Mouse (Mus musculus) limb, embryonic 10.5 days (tissue): Measurements from ENCODE around the gene Mob3a. TPM values are rescaled to one million over a fixed set of nuclear protein-coding genes. Genes with fewer than 3 reads are reported as not detected.
A peak's percentile ranks its signal among the peaks of the same experiment; 100 is the strongest.

ENCODE experiments used
- DNase-seq: peaks from one replicate; pipeline ENCODE4 v3.0.0-alpha.2; 2017; ENCODE audit warnings: low spot score
- H3K27ac ChIP-seq: fragments of 300-500 bp; sonication (generic); 2 replicates; pipeline ENCODE4 v1.5.1; 2016; ENCODE audit warnings: mild to moderate bottlenecking
- H3K27me3 ChIP-seq: fragments of 300-500 bp; sonication (generic); 2 replicates; pipeline ENCODE4 v1.6.1; 2016; ENCODE audit warnings: low read depth, mild to moderate bottlenecking; ENCODE audit not compliant: poor library complexity, severe bottlenecking
- H3K36me3 ChIP-seq: fragments of 300-500 bp; sonication (generic); 2 replicates; pipeline ENCODE4 v1.6.1; 2016; ENCODE audit warnings: mild to moderate bottlenecking, moderate library complexity
- H3K4me1 ChIP-seq: fragments of 300-500 bp; sonication (generic); 2 replicates; pipeline ENCODE4 v1.6.1; 2016
- H3K4me3 ChIP-seq: fragments of 300-500 bp; sonication (generic); 2 replicates; pipeline ENCODE4 v1.5.1; 2016; ENCODE audit warnings: mild to moderate bottlenecking, moderate library complexity
- H3K9me3 ChIP-seq: fragments of 300-500 bp; sonication (generic); replicated peaks from 2 replicates; pipeline ENCODE4 v1.6.1; 2016; ENCODE audit warnings: mild to moderate bottlenecking
- WGBS: fragments of 180-500 bp; shearing (Covaris S2); methylation state at CpG from one replicate; pipeline ENCODE4 v1.1.7; 2016; 5-methylcytosine and 5-hydroxymethylcytosine counted together
- polyA plus RNA-seq: library from polyadenylated mRNA; unstranded; fragments of >200 nt; fragmentation: Nextera tagmentation; extraction: Ambion mirVana; gene quantifications from 2 replicates; pipeline ENCODE4 v1.2.1, GENCODE M21; 2016

Mob3a gene
- polyA plus RNA-seq, 1 experiment from 2014 or later, result 54.7 TPM

DNA sequence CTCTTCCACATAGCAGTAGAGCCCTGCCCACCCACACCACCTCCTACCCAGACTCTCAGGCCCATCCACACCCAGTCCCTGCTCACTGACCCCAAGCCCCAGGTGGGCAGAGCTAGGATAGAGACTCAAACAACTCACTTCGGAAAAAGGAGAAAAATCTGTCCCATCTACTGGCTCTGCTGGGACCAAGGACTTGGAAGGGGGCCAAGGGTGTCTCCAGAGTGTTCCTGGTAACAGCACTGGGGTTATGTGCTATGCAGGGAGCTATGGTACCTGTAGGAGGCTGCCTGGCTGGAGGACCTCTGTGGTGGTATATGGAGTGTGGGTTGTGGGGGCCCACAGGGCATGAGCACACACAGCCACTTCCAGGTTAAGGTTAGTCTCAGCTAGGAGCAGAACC is 15.5 kb upstream of the Mob3a start:
- no peak overlapping the region for H3K4me3 ChIP-seq
- H3K36me3 ChIP-seq, result peaks cover 100% of the 10 kb centered on the region

DNA sequence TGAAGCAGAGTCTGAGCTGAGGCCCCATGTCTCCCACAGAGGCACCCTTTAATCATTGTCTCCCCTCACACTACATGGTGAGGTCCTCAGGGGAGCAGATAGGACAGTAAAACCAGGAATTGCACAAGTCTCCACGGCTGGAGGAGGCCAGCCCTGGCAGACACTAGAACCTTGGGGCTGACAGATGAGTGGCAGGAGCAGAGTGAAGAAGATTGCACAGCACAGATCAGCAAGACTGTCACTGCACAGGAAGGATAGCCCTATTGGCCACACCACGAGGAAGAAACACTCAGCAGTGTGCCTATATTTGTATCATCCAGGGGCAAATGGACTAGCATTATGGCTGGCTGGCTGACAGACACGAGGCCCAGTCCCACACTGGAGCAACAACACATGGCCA is 9.1 kb upstream of the Mob3a start:
- H3K4me3 ChIP-seq, result no peak overlapping the region
- WGBS, result 91% methylated on average over 3 of the region's 3 CpGs
- no peaks in the 10 kb centered on the region for H3K4me1 ChIP-seq

More for the DNA sequence above, 15.5 kb upstream of the Mob3a start:
- no peak overlapping the region for H3K27ac ChIP-seq
- 94% methylated on average over 1 of the region's 1 CpGs for WGBS
- H3K27me3 ChIP-seq, result no peaks in the 10 kb centered on the region
- H3K9me3 ChIP-seq, result no peaks in the 10 kb centered on the region
- no peaks in the 10 kb centered on the region for H3K4me1 ChIP-seq
- DNase-seq, result no peak

DNA sequence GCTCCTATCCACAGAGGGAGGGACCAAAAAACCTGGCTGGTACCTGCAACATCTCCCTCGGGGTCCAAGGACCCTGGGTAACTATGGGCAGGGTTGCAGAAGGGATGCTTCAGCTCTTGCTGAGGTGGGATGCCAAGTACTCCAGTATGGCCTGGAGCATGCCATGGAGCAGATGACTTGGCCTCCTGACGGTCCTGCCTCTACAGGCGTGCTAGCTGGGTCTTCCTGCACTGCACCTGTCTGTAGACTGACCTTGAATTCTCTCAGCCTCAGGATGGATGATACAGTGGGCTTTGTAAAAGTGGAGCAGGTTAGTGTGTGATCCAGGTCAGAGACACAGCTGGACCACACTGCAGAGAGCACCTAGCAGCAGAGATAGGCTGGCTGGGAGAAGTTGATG is 3.7 kb upstream of the Mob3a start:
- no peak overlapping the region for H3K27ac ChIP-seq
- H3K36me3 ChIP-seq, result peaks cover 56% of the 10 kb centered on the region
- DNase-seq, result no peak
- 0 out of 2 replicates have a peak overlapping the region, but pooled peaks have one; percentile 6 for H3K4me3 ChIP-seq
- WGBS, result 80% methylated on average over 3 of the region's 3 CpGs
- H3K4me1 ChIP-seq, result peaks cover 32% of the 10 kb centered on the region
- no peaks in the 10 kb centered on the region for H3K27me3 ChIP-seq
- H3K9me3 ChIP-seq, result no peaks in the 10 kb centered on the region

More for the DNA sequence above, 9.1 kb upstream of the Mob3a start:
- Histone ChIP-seq H3K27me3 (no peaks in the 10 kb centered on the region), H3K9me3 (no peaks in the 10 kb centered on the region), H3K36me3 (peaks cover 100% of the 10 kb centered on the region), H3K27ac (no peak overlapping the region)
- no peak for DNase-seq

DNA sequence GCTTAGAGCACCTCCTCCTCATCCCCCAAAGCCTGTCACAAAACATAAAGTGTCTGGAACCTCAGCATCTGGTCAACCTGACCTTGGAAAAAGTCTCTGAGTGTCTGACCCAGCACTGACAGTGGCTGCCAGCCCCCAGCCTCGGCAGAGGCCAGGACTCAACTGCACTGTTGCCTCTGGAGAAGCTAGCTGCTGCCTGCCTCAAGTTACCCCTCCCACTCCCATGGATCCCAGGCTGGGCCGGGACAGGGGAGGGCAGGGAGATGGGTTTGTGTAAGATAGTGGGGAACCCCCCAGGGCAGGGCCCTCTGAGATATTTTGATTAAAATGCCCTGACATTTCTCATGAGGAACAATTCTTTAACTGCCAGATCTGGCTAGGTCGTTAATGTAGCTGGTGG is 3.3 kb upstream of the Mob3a start:
- H3K4me3 ChIP-seq, result no peak overlapping the region
- WGBS, result 71% methylated on average over 3 of the region's 3 CpGs
- H3K36me3 ChIP-seq, result peaks cover 52% of the 10 kb centered on the region
- H3K27ac ChIP-seq, result no peak overlapping the region
- no peak for DNase-seq
- H3K27me3 ChIP-seq, result no peaks in the 10 kb centered on the region
- H3K4me1 ChIP-seq, result peaks cover 37% of the 10 kb centered on the region
- H3K9me3 ChIP-seq, result no peaks in the 10 kb centered on the region

DNA sequence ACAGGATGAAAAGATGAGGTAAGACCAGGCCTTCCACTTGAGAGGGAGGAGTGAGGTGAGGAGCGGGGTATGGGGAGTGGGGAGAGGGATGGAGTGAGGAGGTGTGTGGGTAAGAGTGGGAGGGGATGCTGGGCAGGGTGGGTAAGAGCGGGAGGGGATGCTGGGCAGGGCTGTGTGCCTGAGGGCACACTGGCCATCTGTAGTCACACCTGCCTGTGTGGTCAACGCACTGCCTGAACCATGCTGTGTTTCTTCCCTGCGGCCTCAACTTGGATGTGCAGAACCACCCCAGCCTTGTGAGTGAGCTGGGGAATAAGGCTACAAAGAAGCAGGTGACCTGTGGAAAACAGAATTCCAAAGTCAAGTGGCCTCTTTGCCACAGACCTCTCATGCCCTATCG is 2.6 kb upstream of the Mob3a start:
- Histone ChIP-seq H3K4me1 (peaks cover 39% of the 10 kb centered on the region), H3K4me3 (no peak overlapping the region), H3K27ac (peak overlapping the region; percentile 4; the same call in 1 of the 2 replicates), H3K9me3 (no peaks in the 10 kb centered on the region), H3K36me3 (peaks cover 45% of the 10 kb centered on the region), H3K27me3 (no peaks in the 10 kb centered on the region)
- no peak for DNase-seq
- WGBS, result 88% methylated on average over 5 of the region's 5 CpGs

DNA sequence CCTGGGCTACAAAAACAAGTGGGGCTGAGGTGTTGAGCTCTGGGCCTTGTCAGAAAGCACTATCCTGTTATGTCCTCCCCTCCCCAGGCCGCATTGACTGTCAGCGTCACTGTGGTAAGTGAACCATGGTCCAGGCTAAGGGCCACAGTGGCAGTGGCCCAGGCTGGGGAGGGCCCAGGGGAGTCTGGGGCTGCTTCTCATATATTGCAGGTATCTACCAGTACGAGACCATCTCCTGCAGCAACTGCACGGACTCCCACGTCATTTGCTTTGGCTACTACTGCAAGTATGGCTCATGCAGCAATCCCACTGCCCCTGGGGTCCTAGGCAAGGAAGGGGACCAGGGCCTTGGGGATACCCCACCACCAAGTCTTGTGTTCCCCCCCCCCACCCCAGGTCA is 1.9 kb upstream of the Mob3a start:
- 86% methylated on average over 5 of the region's 5 CpGs for WGBS
- H3K4me3 ChIP-seq, result no peak overlapping the region
- H3K27ac ChIP-seq, result 0 out of 2 replicates have a peak overlapping the region, but pooled peaks have one; percentile 87
- peaks cover 40% of the 10 kb centered on the region for H3K36me3 ChIP-seq
- peaks cover 39% of the 10 kb centered on the region for H3K4me1 ChIP-seq
- no peaks in the 10 kb centered on the region for H3K9me3 ChIP-seq
- DNase-seq, result no peak
- no peaks in the 10 kb centered on the region for H3K27me3 ChIP-seq

DNA sequence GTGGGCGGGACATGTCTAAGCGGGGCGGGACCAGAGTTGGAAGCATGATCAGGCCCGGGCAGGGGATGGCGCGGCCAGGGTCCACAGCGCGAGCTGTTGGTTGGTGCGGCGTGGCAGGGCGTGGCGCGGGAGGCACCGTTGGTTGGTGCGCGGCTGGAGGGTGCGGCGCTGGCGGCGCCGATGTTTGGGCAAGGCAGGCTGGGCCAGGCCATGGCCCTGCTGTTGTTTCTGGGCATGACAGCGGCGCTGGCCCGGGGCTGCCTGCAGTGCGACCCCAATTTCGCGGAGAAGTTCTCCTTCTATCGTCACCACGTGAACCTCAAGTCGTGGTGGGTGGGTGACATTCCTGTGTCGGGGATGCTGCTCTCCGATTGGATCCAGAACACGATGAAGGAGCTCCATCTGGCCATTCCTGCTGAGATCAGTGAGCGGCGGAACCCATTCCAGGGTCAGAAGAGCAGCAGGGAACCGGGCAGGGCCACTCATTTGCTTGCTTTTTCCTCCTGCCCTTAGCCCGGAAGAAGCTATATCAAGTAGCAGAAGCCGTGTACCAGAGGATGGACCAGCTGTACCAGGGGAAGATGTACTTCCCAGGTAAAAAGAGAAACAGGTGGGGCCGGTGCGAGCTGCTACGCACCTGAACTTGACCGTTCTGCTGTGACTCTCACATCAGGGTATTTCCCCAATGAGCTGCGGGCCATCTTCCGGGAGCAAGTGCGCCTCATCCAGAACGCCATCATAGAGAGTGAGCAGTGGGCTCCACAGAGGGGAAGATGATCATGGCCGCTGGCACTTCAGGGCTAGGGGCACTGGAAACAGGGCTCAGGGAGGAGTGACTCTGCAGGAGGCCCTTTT is 986 bp upstream of the Mob3a start:
- WGBS, result 3% methylated on average over 47 of the region's 47 CpGs
- Histone ChIP-seq H3K27ac (peak overlapping the region; percentile 87), H3K4me3 (peak overlapping the region; percentile 66), H3K9me3 (no peaks in the 10 kb centered on the region), H3K27me3 (no peaks in the 10 kb centered on the region), H3K36me3 (peaks cover 38% of the 10 kb centered on the region), H3K4me1 (peaks cover 45% of the 10 kb centered on the region)
- DNase-seq, result peak; percentile 95

DNA sequence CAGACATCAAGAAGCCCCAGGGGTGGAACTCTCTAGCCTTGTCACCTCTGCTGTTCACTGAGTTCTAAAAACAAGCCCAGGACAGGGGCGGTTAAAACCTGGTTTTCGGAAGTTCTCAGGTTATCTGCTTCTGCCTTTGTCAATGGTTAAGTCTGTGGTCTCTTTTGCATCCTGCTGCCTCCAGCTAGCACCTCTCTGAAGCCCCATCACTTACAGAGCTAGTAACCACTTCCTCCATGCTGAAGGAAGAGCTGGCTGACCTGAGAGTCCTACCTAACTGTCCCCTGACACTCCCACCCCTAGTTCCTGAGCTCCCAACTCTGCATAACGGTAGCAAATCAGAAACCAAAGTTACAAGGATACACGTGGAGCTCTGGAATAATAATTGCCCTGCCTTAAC is 1.0 kb downstream of the Mob3a start:
- Histone ChIP-seq H3K4me1 (peaks cover 54% of the 10 kb centered on the region), H3K27ac (peak overlapping the region; percentile 10; the same call in 1 of the 2 replicates), H3K36me3 (peaks cover 21% of the 10 kb centered on the region), H3K27me3 (no peaks in the 10 kb centered on the region), H3K9me3 (no peaks in the 10 kb centered on the region), H3K4me3 (peak overlapping the region; percentile 66)
- WGBS, result 46% methylated on average over 4 of the region's 4 CpGs
- DNase-seq, result no peak

DNA sequence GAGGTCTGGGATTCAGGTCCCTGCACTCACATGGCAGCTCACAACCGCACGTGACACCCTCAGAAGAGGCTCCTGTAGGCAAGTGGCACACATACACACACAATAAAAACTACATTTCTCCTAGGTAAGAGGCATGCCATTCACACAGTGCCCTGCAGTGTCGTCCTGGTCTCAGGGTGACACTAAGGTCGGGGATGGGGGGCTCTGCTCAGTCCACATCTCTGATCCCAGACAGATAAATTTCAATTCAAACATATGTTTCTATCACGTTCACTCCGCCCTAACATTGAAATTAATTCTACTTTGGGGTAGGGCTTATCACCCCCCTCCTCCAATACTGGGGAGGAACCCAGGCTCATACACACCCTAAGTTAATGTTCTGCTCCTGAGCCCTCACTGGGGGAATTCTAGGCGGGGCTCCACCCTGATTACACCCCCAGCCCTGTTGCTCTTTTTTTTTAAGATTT is 1.7 kb downstream of the Mob3a start:
- Histone ChIP-seq H3K27me3 (no peaks in the 10 kb centered on the region), H3K4me1 (peaks cover 57% of the 10 kb centered on the region), H3K27ac (no peak overlapping the region; the same call in 1 of the 2 replicates), H3K4me3 (peak overlapping the region; percentile 66; the same call in 1 of the 2 replicates), H3K36me3 (peaks cover 17% of the 10 kb centered on the region), H3K9me3 (no peaks in the 10 kb centered on the region)
- no peak for DNase-seq
- 88% methylated on average over 7 of the region's 7 CpGs for WGBS

DNA sequence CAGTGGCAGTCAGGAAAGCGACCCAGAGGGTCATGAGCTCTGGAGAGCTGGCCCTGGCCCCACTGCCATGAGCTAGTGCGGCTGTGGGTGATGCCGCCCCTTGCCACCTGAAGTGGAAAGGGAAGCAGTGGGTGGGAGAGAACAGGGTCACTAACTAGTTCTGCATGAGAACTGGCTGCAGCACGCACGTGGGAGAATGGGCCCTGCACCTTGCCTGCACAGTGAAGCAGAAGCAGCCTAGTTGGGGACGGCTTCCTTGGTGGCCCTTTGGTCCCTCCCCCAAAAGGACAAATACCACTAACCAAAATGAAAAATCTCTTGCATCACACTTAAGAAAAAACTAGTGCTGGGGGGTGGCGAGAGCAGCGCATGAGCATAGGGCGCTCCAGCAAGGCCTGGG is 3.2 kb downstream of the Mob3a start:
- H3K4me3 ChIP-seq, result no peak overlapping the region
- WGBS, result 93% methylated on average over 9 of the region's 9 CpGs
- H3K27ac ChIP-seq, result 0 out of 2 replicates have a peak overlapping the region, but pooled peaks have one; percentile 22
- H3K36me3 ChIP-seq, result peaks cover 27% of the 10 kb centered on the region
- H3K9me3 ChIP-seq, result no peaks in the 10 kb centered on the region
- H3K4me1 ChIP-seq, result peaks cover 51% of the 10 kb centered on the region
- H3K27me3 ChIP-seq, result no peaks in the 10 kb centered on the region
- DNase-seq, result no peak

DNA sequence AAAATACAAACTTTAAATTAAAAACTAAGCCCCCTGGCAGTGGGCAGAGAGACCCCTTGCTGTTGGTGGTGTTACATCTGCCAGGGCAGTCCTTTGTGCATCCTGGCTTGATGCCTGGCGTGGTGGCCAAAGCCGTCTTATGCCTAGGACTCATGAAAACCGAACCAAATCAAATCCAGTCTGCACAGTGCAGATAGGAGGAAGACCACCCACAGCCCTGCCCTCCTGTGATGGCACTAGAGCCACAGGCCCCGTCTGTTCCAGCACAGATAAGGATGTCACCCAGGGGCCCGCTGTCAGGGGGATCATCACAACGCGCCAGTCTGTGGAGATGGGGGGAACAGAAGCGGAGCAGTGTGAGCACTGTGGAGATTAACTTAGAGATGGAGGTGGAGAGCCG is 4.0 kb downstream of the Mob3a start:
- H3K27me3 ChIP-seq, result no peaks in the 10 kb centered on the region
- H3K27ac ChIP-seq, result peak overlapping the region; percentile 22; the same call in 1 of the 2 replicates
- no peak overlapping the region for H3K4me3 ChIP-seq
- peaks cover 43% of the 10 kb centered on the region for H3K4me1 ChIP-seq
- DNase-seq, result no peak
- H3K9me3 ChIP-seq, result no peaks in the 10 kb centered on the region
- peaks cover 29% of the 10 kb centered on the region for H3K36me3 ChIP-seq
- 88% methylated on average over 9 of the region's 9 CpGs for WGBS

DNA sequence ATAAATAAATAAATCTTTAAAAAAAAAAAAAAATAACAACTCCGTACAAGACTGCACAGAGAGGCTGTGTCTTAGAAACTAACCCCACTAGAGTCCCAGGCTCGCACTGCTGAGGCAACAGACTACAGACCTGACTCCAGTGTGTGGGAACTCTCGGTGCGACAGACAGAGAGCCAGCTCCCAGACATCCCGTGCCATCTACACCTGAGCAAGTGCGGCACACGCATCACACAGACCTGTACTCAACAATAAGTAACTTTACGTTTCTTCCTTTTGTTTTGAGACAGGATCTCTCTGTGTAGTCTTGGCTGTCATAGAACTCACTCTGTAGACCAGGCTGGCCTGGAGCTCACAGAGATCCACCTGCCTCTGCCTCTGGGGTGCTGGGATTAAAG is 4.4 kb downstream of the Mob3a start:
- Histone ChIP-seq H3K9me3 (no peaks in the 10 kb centered on the region), H3K4me3 (no peak overlapping the region), H3K36me3 (peaks cover 29% of the 10 kb centered on the region), H3K4me1 (peaks cover 39% of the 10 kb centered on the region), H3K27me3 (no peaks in the 10 kb centered on the region), H3K27ac (no peak overlapping the region)
- WGBS, result 94% methylated on average over 8 of the region's 8 CpGs
- no peak for DNase-seq
